Mouse (Mus musculus): ENCODE measurements around the gene Cd8b1. TPM values are rescaled to one million over a fixed set of nuclear protein-coding genes. Genes with fewer than 3 reads are reported as not detected.
"Not testable (repeated sequence)": the region's sequence is repeated elsewhere in the genome, so short reads cannot be mapped to it uniquely, and the experiment has no call there.

Cd8b1 gene
- polyA plus RNA-seq, 1 experiment from 2014 or later: not detected

DNA sequence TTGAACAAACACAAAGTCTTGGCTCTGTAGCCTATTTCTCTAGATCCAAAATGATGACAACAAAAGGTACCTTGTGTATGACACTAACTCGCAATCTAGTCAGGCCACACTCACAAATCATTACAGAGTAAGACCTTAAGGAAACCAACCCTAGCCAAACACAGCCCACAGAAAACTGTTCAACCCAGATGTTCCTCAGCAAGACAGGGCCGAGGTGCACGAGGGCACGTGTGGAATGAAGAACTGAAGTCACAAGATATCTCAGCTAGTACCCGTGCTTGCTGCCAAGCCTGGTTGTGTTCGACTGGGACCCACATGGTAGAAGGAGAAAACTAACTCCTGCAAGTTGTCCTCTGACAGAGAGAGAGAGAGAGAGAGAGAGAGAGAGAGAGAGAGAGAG is 7.3 kb downstream of the Cd8b1 start:
- Histone ChIP-seq H3K9ac (no peak overlapping the region), H3K9me3 (replicated peaks) (no peaks in the 10 kb centered on the region), H3K36me3 (no peaks in the 10 kb centered on the region), H3K27ac (replicated peaks) (no peak overlapping the region), H3K4me3 (replicated peaks) (no peak overlapping the region), H3K27me3 (no peaks in the 10 kb centered on the region), H3K4me1 (no peaks in the 10 kb centered on the region), H3K4me2 (replicated peaks) (no peak overlapping the region)
- WGBS: 81% methylated on average over 6 of the region's 6 CpGs
- no peak for ATAC-seq (ENCODE audit: insufficient number of reproducible peaks, low FRiP score, low TSS enrichment, low read depth)

DNA sequence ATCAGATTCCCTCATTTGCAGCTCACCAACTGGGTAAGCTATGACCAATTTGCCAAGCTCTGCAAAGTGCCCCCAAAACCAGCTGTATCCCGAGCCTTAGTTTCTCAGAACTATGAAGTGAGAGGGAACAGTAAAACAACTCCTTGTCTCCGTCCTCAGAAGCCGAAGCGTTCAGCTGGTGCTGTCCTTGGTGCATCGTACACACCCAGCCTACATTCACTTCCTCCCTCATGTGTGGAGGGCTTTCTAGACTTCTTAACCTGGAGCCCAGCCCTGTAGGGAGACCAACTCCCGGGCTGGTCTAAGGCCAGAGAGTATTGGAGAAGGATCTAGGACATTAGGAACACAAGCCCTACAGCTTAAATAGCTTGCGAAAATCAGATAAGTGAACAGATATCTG is 7.9 kb downstream of the Cd8b1 start:
- Histone ChIP-seq H3K4me3 (replicated peaks) (no peak overlapping the region), H3K27ac (replicated peaks) (no peak overlapping the region), H3K9ac (no peak overlapping the region), H3K27me3 (no peaks in the 10 kb centered on the region), H3K36me3 (no peaks in the 10 kb centered on the region), H3K4me2 (replicated peaks) (no peak overlapping the region), H3K9me3 (replicated peaks) (no peaks in the 10 kb centered on the region), H3K4me1 (no peaks in the 10 kb centered on the region)
- ATAC-seq (ENCODE audit: insufficient number of reproducible peaks, low FRiP score, low TSS enrichment, low read depth): no peak
- WGBS: 78% methylated on average over 7 of the region's 7 CpGs

DNA sequence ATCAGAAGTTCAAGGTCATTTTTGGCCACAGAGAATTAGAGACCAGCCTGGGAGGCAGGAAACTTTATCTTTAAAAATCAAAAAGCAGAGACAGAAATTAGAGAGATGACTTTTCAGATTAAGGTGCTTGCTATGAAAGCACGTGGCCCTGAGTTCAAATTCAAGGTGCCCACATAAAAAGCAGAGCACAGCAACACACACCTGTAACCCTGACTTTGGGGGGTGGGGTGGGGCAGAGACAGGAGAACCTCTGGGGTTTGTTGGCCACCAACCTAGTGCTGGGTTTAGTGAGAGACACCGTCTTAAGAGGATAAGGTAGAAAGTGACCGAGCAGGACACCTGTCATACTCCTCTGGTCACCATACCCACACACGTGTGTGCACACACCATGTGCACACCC is 8.9 kb downstream of the Cd8b1 start:
- WGBS: 68% methylated on average over 2 of the region's 4 CpGs
- not testable (repeated sequence) for H3K9me3 ChIP-seq (replicated peaks); H3K27me3 ChIP-seq; H3K9ac ChIP-seq; ATAC-seq (ENCODE audit: insufficient number of reproducible peaks, low FRiP score, low TSS enrichment, low read depth); H3K4me3 ChIP-seq (replicated peaks); H3K36me3 ChIP-seq; H3K4me2 ChIP-seq (replicated peaks); H3K4me1 ChIP-seq; H3K27ac ChIP-seq (replicated peaks)

DNA sequence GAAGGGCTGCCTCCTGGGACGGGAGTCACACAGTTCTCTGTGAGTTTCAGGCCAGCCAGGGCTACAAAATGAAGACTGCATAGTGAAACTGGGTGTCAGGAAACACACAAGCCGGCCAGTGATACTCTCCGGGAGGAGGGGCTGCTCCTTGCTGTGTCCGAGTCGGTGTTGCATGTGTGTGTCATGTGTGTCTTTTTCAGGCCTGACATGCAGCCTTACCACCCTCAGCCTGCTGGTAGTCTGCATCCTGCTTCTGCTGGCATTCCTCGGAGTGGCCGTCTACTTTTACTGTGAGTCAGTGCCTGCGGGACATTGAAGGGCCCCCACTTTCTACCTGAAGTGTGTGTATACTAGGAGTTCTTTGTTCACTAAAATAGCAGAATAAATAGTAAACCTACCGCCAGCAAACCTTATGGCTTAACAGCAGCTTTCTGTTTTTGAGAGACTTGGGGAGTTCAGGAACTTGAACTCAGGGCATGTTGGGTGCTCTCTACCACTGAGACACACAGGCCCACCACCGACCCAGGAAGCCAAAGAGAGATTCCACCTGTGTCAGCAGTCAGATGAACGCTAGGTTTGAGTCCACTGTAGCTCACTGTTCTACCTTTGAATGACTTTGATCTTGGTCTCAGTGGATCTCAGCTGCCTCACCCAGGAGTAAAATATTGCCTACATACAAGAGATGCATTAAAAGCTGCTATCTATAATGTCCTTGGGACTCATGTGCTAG is 9.8 kb downstream of the Cd8b1 start:
- no peak for ATAC-seq (ENCODE audit: insufficient number of reproducible peaks, low FRiP score, low TSS enrichment, low read depth)
- H3K4me2 ChIP-seq (replicated peaks): no peak overlapping the region
- WGBS: 75% methylated on average over 11 of the region's 11 CpGs
- H3K36me3 ChIP-seq: no peaks in the 10 kb centered on the region
- no peaks in the 10 kb centered on the region for H3K9me3 ChIP-seq (replicated peaks)
- H3K27me3 ChIP-seq: no peaks in the 10 kb centered on the region
- H3K4me3 ChIP-seq (replicated peaks): no peak overlapping the region
- H3K27ac ChIP-seq (replicated peaks): no peak overlapping the region
- H3K4me1 ChIP-seq: no peaks in the 10 kb centered on the region
- no peak overlapping the region for H3K9ac ChIP-seq

DNA sequence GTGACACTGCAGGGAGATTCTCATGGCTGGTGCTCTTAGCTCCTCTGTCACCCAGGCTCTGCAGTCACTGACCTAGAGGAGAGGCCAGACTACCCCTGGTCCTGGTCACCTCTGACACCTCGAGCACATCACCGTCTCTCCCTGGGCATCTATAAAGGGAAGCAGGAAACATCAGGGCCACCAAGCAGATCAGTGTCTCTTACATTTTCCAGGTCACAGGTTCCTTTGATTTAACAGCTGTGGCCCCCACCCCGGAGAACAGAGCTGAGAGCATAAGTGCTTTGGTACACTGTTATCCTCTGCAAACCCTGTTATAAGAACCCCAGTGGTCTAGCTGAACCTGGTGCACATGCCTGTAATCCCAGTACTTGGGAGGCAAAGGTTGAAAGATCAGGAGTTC is 10.4 kb downstream of the Cd8b1 start:
- no peak overlapping the region for H3K9ac ChIP-seq
- H3K27me3 ChIP-seq: no peaks in the 10 kb centered on the region
- H3K36me3 ChIP-seq: no peaks in the 10 kb centered on the region
- no peaks in the 10 kb centered on the region for H3K9me3 ChIP-seq (replicated peaks)
- H3K4me1 ChIP-seq: no peaks in the 10 kb centered on the region
- H3K4me3 ChIP-seq (replicated peaks): no peak overlapping the region
- no peak overlapping the region for H3K4me2 ChIP-seq (replicated peaks)
- WGBS: 86% methylated on average over 3 of the region's 3 CpGs
- no peak for ATAC-seq (ENCODE audit: insufficient number of reproducible peaks, low FRiP score, low TSS enrichment, low read depth)
- no peak overlapping the region for H3K27ac ChIP-seq (replicated peaks)

DNA sequence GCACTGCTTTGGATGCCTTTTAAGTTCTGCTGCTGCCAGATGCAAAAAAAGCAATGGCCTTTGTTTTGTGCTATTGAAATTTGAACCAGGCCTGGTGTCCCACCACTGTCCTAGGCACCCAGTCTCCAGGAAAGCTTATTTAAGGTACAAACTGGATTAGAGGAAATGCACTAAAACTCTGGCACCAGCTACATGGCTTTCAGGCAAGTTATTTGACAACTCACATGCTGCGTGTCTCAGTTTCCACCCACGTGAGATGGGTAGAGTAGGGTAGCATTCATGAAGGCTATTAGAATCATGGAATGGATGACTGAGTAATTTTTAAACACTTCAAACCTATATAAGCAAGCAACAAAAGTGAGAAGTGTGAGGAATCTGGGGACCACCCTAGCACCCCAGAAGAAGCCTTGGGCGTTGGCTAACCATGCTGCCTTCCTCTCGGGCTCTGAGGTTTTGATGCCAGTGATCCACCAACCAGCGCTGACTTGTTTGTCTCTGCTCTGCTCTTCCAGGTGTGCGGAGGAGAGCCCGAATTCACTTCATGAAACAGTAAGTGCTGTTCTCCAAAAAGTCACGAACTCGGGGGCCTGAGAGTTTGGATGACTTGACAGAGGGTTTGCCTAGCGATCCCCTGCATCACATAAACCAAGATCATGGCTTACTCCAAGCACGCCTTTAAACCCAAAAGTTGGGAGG is 11.1 kb downstream of the Cd8b1 start:
- Histone ChIP-seq H3K27me3 (no peaks in the 10 kb centered on the region), H3K4me3 (replicated peaks) (no peak overlapping the region), H3K9ac (no peak overlapping the region), H3K4me1 (no peaks in the 10 kb centered on the region), H3K9me3 (replicated peaks) (no peaks in the 10 kb centered on the region), H3K36me3 (no peaks in the 10 kb centered on the region), H3K27ac (replicated peaks) (no peak overlapping the region), H3K4me2 (replicated peaks) (no peak overlapping the region)
- WGBS: 89% methylated on average over 11 of the region's 11 CpGs
- no peak for ATAC-seq (ENCODE audit: insufficient number of reproducible peaks, low FRiP score, low TSS enrichment, low read depth)

DNA sequence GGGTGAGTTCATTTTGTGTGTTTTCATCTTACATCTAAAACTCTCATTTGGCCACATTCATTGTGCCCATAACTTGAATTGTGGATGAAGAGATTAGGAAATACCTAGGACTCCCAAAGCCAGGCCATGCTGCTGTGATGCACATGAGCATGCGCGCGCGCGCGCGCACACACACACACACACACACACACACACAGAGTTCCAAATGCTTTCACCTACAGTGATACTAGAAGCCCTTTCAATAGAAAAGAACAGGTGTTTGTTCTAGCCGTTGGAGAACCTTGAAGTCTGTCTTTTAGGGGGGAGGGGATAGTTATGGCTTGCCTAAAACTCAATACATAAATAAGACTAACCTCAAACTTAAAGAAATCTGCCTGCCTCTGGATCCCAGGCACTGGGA is 15.1 kb downstream of the Cd8b1 start:
- no peak overlapping the region for H3K4me2 ChIP-seq (replicated peaks)
- no peaks in the 10 kb centered on the region for H3K4me1 ChIP-seq
- H3K27ac ChIP-seq (replicated peaks): no peak overlapping the region
- no peaks in the 10 kb centered on the region for H3K27me3 ChIP-seq
- no peaks in the 10 kb centered on the region for H3K9me3 ChIP-seq (replicated peaks)
- H3K9ac ChIP-seq: no peak overlapping the region
- H3K36me3 ChIP-seq: no peaks in the 10 kb centered on the region
- H3K4me3 ChIP-seq (replicated peaks): no peak overlapping the region
- ATAC-seq (ENCODE audit: insufficient number of reproducible peaks, low FRiP score, low TSS enrichment, low read depth): no peak
- WGBS: 94% methylated on average over 8 of the region's 8 CpGs

DNA sequence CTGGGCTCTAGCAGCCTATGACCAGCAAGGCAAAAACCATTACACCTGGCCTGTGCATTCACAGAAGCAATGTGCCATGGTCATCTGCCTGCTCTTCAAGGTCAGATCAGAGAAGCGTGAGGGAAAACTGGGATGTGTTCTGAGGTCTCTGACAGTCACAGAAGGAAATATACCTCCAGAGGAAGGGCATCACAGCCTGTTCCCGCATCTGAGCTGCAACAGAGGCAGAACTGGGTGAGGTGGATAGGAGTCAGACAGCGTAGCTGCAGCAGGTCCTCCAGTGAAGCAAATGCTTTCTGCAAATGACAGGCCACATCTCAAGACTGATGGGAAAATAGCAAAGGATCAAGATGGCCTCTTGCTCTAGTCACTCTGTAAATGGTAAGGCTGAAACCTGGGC is 16.4 kb downstream of the Cd8b1 start:
- Histone ChIP-seq H3K27me3 (no peaks in the 10 kb centered on the region), H3K4me2 (replicated peaks) (no peak overlapping the region), H3K9ac (no peak overlapping the region), H3K27ac (replicated peaks) (no peak overlapping the region), H3K4me3 (replicated peaks) (no peak overlapping the region), H3K4me1 (no peaks in the 10 kb centered on the region), H3K9me3 (replicated peaks) (no peaks in the 10 kb centered on the region), H3K36me3 (no peaks in the 10 kb centered on the region)
- ATAC-seq (ENCODE audit: insufficient number of reproducible peaks, low FRiP score, low TSS enrichment, low read depth): no peak
- WGBS: 89% methylated on average over 3 of the region's 3 CpGs

DNA sequence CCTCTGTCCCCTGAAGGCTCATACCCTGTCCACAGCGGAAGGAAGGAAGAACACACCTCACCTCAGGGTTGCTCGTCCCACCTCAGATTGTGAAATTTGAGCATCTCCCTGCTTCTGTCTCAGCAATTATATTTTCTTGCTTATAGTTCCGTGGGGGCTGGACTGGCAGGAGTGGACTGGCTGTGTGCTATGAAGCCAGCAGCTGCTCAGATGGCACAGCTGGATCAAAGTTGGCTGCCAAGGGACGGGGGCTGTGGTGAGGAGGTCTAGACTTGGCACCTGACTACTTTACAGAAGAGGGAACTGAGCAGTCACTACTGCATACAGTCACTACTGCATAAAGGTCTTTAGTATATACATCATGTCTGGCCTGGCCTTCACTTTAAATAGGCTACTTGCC is 16.8 kb downstream of the Cd8b1 start:
- Histone ChIP-seq H3K27ac (replicated peaks) (no peak overlapping the region), H3K4me3 (replicated peaks) (no peak overlapping the region), H3K4me1 (no peaks in the 10 kb centered on the region), H3K9me3 (replicated peaks) (no peaks in the 10 kb centered on the region), H3K27me3 (no peaks in the 10 kb centered on the region), H3K9ac (no peak overlapping the region), H3K4me2 (replicated peaks) (no peak overlapping the region), H3K36me3 (no peaks in the 10 kb centered on the region)
- WGBS: 45% methylated on average over 4 of the region's 4 CpGs
- no peak for ATAC-seq (ENCODE audit: insufficient number of reproducible peaks, low FRiP score, low TSS enrichment, low read depth)

DNA sequence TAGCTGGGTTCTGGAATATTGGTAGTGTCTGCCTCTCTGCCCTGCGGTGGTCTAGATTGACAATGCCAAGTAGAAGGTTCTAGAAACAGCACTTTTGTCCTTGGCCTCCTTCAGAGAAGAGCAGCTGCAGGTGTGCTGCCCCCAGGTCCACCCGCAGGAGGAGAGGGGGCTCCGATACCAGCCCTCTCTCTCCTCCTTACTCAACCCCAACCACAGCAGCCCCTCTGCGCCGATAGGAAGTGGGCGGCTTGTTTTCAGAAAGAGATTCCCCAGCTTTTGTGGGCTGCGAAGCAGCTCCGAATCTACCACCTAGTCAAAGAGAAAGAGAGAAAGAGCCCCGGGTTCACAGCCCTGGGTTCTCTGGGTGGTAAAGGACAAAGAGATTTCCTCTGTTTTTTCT is 18.6 kb downstream of the Cd8b1 start:
- no peak overlapping the region for H3K9ac ChIP-seq
- H3K36me3 ChIP-seq: no peaks in the 10 kb centered on the region
- no peaks in the 10 kb centered on the region for H3K9me3 ChIP-seq (replicated peaks)
- no peak for ATAC-seq (ENCODE audit: insufficient number of reproducible peaks, low FRiP score, low TSS enrichment, low read depth)
- H3K4me1 ChIP-seq: no peaks in the 10 kb centered on the region
- 90% methylated on average over 9 of the region's 9 CpGs for WGBS
- H3K27ac ChIP-seq (replicated peaks): no peak overlapping the region
- H3K4me2 ChIP-seq (replicated peaks): no peak overlapping the region
- H3K4me3 ChIP-seq (replicated peaks): no peak overlapping the region
- no peaks in the 10 kb centered on the region for H3K27me3 ChIP-seq

DNA sequence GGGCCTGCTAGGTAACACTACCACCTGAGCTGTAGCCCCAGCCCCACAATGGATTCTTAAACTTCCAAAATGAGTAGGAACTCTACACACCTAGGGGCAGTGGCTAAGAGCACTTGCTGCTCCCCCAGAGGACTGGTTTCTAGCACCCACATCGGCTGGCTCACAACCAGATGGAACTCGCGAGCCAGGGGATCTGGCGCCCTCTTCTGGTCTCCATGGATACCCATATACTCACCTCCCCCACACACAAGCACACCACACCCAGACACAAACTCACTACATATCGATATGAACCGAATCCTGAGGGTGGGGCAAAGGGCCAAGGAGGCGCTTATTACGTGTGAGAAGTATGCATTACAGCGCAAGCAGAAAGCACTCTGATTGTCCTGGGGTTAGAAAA is 25.4 kb downstream of the Cd8b1 start:
- Histone ChIP-seq H3K27ac (replicated peaks) (no peak overlapping the region), H3K9ac (no peak overlapping the region), H3K4me2 (replicated peaks) (no peak overlapping the region), H3K27me3 (no peaks in the 10 kb centered on the region), H3K36me3 (no peaks in the 10 kb centered on the region), H3K4me1 (no peaks in the 10 kb centered on the region), H3K4me3 (replicated peaks) (no peak overlapping the region), H3K9me3 (replicated peaks) (no peaks in the 10 kb centered on the region)
- WGBS: 91% methylated on average over 9 of the region's 9 CpGs
- ATAC-seq (ENCODE audit: insufficient number of reproducible peaks, low FRiP score, low TSS enrichment, low read depth): no peak

DNA sequence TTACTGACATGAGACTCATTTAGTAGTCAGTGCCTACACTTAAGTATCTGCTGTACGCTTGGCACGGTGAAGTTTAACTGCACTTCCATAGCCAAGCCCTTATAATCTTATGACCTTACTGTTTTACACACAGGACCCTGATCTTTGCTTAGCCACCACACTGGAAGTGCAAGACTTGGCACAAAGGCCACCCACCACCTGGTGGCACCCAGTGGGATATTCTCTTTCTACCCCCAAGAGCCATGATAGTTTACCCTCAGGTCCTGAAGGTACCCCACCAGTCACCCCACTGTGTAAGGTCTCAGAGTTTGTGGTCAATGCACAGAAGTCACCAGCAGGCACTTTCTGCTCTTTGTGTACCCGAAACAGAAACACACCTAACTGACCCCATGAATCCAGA is 28.6 kb downstream of the Cd8b1 start:
- no peak overlapping the region for H3K9ac ChIP-seq
- no peak overlapping the region for H3K27ac ChIP-seq (replicated peaks)
- H3K9me3 ChIP-seq (replicated peaks): no peaks in the 10 kb centered on the region
- H3K27me3 ChIP-seq: no peaks in the 10 kb centered on the region
- no peak overlapping the region for H3K4me3 ChIP-seq (replicated peaks)
- 84% methylated on average over 3 of the region's 3 CpGs for WGBS
- no peak overlapping the region for H3K4me2 ChIP-seq (replicated peaks)
- H3K4me1 ChIP-seq: no peaks in the 10 kb centered on the region
- ATAC-seq (ENCODE audit: insufficient number of reproducible peaks, low FRiP score, low TSS enrichment, low read depth): no peak
- no peaks in the 10 kb centered on the region for H3K36me3 ChIP-seq

All from embryonic facial prominence, embryonic 15.5 days (tissue).